Mouse (Mus musculus) megakaryocyte, embryonic 14.5 days (primary cell): ENCODE results near the gene Zfp106. TPM values are rescaled to one million over a fixed set of nuclear protein-coding genes. Genes with fewer than 3 reads are reported as not detected.
A peak's percentile ranks its signal among the peaks of the same experiment; 100 is the strongest.
"Not testable (repeated sequence)": the region's sequence is repeated elsewhere in the genome, so short reads cannot be mapped to it uniquely, and the experiment has no call there.

Experiments used
- H3K27me3 ChIP-seq: replicated peaks from 2 replicates; pipeline ENCODE3; 2012; ENCODE audit warnings: inconsistent platforms
- H3K36me3 ChIP-seq: replicated peaks from 2 replicates; pipeline ENCODE3; 2012; ENCODE audit warnings: low read length, inconsistent platforms, mixed read lengths
- H3K4me1 ChIP-seq: 2 replicates; pipeline ENCODE4 v1.6.1; 2012; ENCODE audit warnings: inconsistent platforms
- H3K4me3 ChIP-seq: replicated peaks from 2 replicates; pipeline ENCODE3; 2012; ENCODE audit warnings: moderate library complexity, mild to moderate bottlenecking, inconsistent platforms
- H3K9me3 ChIP-seq: 2 replicates; pipeline ENCODE4 v1.6.1; 2012; ENCODE audit warnings: inconsistent platforms
- FLI1 ChIP-seq: IDR thresholded peaks from 2 replicates; pipeline ENCODE4 v1.6.1; 2012; ENCODE audit warnings: low read length, inconsistent platforms, mixed read lengths
- GATA1 ChIP-seq: IDR thresholded peaks from 3 replicates; pipeline ENCODE4 v1.6.1; 2012; ENCODE audit warnings: mixed read lengths, low read length, inconsistent platforms, borderline replicate concordance
- polyA plus RNA-seq: library from polyadenylated mRNA; stranded (reverse); fragments of >175 nt; gene quantifications from 2 replicates; pipeline ENCODE4 v1.2.3, GENCODE M21; 2012; ENCODE audit warnings: low replicate concordance; ENCODE audit not compliant: insufficient read depth

Zfp106 gene
- polyA plus RNA-seq, 1 experiment, result 7.7 TPM

DNA sequence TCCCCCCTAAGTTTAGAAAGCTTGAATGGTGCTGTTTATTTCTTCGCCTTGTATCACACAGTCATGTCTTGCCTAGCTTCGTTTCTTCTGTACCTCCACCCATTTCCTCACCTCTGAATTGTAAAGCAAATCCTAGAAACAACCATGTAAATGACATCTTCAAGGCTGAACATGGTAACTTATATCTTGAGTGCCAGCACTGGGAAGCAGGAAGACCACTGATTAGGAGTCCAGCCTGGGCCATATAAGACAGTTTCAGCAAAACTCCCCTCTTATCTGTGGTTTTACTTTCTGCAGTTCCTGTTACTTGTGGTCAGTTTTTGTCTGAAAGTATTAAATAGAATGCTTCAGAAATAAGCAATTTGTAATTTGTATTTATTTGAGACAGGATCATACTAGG is 12.3 kb upstream of the Zfp106 start:
- no peak; the same call in 2 of the 3 replicates for TF ChIP-seq GATA1
- no peak for TF ChIP-seq FLI1
- Histone ChIP-seq H3K4me3 (peak overlapping the region; percentile 81), H3K27me3 (no peaks in the 10 kb centered on the region), H3K9me3 (no peaks in the 10 kb centered on the region), H3K36me3 (peaks cover 43% of the 10 kb centered on the region), H3K4me1 (peaks cover 91% of the 10 kb centered on the region)

DNA sequence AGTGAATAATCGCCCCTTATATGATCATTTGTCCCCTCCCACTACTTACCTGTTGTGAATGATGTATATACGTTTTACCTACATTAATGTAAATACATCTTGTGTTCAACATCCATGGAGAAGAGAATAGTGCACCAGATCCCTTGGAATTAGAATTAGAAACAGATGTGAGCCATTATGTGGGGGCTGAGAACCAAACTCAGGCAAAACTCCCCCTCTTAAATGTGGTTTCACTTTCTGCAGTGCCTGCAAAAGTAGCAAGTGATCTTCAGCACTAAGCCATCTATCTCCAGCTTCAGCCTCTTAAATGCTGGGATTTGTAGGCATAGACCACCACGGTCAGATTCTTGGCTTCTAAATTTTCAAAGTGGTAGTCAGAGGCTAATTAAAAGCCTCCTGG is 11.5 kb upstream of the Zfp106 start:
- Histone ChIP-seq H3K36me3 (peaks cover 40% of the 10 kb centered on the region), H3K9me3 (no peaks in the 10 kb centered on the region), H3K4me3 (peak overlapping the region; percentile 29), H3K27me3 (no peaks in the 10 kb centered on the region), H3K4me1 (peaks cover 90% of the 10 kb centered on the region)
- TF ChIP-seq FLI1 (no peak), GATA1 (no peak)

DNA sequence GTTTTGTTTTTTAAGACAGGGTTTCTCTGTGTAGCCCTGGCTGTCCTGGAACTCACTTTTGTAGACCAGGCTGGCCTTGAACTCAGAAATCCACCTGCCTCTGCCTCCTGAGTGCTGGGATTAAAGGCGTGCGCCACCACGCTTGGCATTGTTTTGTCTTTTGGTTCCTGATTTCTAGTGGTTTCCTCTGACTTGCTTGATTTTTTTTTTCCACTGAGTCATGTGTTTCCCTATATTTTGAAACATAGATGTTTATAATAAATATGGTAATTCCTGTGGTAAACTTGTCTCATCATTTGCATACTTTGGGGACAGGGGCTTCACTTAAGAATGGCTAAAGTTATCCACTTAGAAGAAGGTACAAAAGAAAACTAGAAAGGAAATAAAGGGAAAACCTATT is 8.5 kb upstream of the Zfp106 start:
- not testable (repeated sequence) for H3K9me3 ChIP-seq, H3K27me3 ChIP-seq, H3K4me3 ChIP-seq
- Histone ChIP-seq H3K4me1 (peaks cover 75% of the 10 kb centered on the region), H3K36me3 (peaks cover 38% of the 10 kb centered on the region)

DNA sequence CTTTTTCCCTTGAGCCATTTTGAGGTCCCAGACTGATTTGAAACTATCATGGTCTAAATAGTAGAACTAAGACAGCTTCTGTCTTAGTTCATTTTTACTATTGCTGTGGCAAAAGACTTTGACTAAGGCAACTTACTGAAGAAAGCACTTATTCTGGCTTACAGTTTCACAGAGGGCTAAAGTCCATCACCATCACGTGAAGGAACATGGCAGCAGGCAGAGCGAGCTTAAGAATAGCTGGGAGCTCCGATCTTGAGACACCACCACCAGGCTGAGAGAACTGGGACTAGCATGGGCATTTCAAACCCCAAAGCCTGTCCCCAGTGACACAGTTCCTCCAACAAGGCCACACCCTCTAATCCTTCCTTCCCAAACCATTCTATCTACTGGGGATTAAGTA is 7.4 kb upstream of the Zfp106 start:
- Histone ChIP-seq H3K27me3 (no peaks in the 10 kb centered on the region), H3K4me3 (peak overlapping the region; percentile 50), H3K36me3 (peaks cover 38% of the 10 kb centered on the region), H3K4me1 (peaks cover 66% of the 10 kb centered on the region), H3K9me3 (no peaks in the 10 kb centered on the region)
- TF ChIP-seq FLI1 (no peak), GATA1 (no peak)

DNA sequence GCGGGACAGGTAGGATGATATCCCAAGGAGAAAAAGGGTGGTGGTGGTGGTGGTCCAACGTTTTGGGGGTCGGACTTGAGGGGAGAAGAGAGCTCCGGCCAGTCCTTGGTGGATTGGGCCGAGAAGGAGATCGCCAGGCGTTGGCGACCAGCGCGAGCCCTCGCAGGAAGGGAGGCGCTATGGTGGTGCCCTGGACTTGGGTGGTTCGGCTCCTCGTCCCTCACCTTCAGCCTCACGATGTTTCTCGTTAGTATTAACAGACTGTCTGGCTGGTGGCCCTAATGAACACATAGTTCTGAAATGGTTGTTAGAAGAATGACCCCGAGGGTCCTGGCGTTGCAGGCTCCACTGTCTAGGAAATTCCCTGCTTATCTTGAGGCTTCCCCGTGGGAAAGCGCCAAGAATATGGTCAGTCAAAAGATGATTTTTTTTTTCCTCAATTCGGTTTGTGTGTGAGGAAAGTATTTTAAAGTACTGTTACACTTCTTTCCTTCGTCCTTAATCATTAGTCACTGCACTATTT is 4.2 kb upstream of the Zfp106 start:
- Histone ChIP-seq H3K27me3 (no peaks in the 10 kb centered on the region), H3K4me1 (peaks cover 59% of the 10 kb centered on the region), H3K36me3 (peaks cover 27% of the 10 kb centered on the region), H3K9me3 (no peaks in the 10 kb centered on the region), H3K4me3 (peak overlapping the region; percentile 93)
- no peak for TF ChIP-seq GATA1
- no peak for TF ChIP-seq FLI1

DNA sequence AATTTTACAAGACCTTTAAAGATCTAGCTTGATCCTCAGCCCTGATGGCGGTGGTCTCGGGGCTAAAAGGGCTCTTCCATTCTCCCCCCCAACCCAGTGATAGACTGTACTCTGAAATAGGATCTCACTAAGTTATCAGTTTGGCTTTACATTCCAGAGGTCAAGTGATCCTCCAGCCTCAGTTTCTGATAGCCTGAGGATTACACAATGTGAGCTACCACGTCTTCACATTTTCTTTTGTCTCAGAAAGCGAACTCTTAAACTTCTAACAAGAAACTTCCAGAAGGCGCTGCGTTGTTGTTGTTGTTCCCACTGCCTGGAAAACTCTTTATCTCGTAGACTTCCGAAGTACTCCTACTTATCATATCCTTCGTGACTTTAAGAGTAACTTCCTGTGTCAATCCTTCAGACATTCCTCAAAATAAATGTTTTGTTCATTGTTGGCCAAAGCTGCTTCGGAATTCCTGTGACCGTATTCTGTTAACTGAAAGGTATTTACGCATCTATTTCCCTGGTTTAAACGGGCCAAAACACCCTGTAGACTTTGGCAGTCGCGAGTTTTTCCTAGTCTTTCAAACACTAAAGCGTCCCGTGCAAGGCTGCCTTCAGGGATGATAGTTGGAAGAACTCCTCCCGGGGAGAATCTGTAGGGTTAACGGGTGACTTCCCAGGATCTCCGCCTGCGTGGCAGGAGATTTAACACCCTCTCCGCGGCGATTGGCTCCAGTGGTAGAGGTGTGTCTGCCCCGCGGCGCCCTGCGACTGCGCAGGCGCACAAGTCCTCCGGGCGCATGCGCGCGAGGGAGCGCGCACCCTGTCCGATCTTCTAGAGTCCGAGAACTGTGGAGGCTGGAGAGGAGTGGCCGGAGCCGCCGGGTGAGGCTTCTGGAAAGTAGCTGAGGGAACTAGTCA is 3.5 kb upstream of the Zfp106 start, which contains the start of gene Snap23:
Snap23 (plus strand) TSS at position 786 of the 912 bp plus-strand sequence.
- peak within 1 kb of the TSS; percentile 93 for H3K4me3 ChIP-seq
- no peaks in the 10 kb centered on the region for H3K9me3 ChIP-seq
- peaks cover 57% of the 10 kb centered on the region for H3K4me1 ChIP-seq
- H3K27me3 ChIP-seq, result no peaks in the 10 kb centered on the region
- TF ChIP-seq FLI1 (no peak), GATA1 (no peak)
- H3K36me3 ChIP-seq, result peaks cover 21% of the 10 kb centered on the region

DNA sequence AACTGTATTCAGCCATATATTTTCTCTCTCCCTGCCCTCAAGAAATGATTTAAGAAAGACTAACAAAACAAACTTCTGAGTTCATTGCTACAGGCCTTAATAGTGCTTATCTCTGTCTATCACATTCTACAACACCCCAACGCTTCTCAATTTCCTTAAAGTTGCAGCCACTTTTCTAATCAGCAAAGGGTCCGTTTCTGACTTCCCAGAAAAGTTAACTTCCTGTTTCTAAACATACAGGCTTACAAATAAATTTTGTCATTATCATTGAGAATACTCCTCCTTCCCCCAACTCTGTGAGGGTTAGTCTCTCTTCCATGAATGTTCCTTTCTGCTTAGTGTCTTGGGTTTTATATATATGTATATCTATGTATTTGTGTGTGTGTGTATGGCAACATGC is 1.7 kb upstream of the Zfp106 start:
- no peak for TF ChIP-seq GATA1
- no peak for TF ChIP-seq FLI1
- Histone ChIP-seq H3K4me3 (no peak overlapping the region), H3K27me3 (no peaks in the 10 kb centered on the region), H3K9me3 (no peaks in the 10 kb centered on the region), H3K4me1 (peaks cover 58% of the 10 kb centered on the region), H3K36me3 (peaks cover 16% of the 10 kb centered on the region)

DNA sequence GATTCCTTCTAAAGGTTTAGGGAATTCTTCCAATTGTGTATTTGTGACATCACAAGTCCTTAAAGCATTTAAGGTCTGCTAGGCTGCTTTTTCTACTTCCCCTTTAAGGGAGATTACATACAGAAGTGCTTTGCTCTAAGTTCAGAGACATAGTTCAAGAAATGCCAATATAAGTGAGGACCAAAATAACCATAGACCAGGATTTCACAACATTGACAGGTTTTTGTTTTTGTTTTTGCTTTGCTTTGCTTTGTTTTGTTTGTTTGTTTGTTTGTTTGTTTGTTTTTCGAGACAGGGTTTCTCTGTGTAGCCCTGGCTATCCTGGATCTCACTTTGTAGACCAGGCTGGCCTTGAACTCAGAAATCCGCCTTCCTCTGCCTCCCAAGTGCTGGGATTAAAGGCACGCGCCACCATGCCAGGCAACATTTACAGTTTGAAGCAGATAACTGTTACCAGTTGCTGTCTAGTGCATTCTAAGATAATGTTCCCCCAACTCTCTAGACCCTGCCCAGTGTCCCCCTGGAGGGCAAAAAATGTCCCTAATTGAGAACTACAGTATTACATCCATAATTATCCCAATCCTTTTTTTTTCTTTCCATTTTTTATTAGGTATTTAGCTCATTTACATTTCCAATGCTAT is 1.0 kb upstream of the Zfp106 start:
- not testable (repeated sequence) for H3K9me3 ChIP-seq, H3K27me3 ChIP-seq
- Histone ChIP-seq H3K4me3 (peak overlapping the region; percentile 56), H3K36me3 (peaks cover 16% of the 10 kb centered on the region), H3K4me1 (peaks cover 57% of the 10 kb centered on the region)

DNA sequence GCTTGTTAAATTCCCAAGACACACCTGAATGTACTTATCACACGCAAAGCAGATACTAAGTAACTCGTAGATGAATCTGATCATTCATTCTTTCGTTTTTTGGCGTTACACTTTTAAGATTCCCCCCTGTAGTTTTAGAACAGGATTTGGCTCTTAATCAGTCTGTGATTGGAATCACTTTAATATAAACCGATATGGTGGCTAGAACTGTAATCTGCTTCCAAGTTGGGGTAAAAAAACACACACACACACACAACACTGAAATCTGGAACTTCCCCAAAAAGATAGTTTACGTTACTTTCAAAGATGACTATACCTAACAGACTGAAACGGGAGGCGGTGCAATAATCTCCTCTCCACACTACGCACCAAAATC is 796 bp downstream of the Zfp106 start:
- H3K36me3 ChIP-seq, result peaks cover 9% of the 10 kb centered on the region
- TF ChIP-seq GATA1 (no peak), FLI1 (no peak)
- H3K4me1 ChIP-seq, result peaks cover 60% of the 10 kb centered on the region

DNA sequence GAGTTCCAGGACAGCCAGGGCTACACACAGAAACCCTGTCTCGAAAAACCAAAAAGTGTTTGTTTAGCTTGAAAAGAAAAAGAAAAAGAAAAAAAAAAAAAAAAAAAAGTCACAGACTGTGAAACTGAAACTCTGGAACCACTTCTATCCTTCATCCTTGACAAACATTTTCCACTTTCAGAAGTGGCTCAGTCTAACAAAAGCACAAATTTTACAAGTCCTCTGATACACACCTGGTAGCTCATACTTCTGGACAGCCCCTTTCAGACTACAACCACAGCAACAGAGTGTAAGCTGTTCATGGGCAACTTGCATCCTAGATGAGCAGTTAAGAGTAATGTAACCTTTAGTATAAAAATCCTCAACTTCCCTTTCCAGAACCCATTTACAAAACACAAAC is 2.1 kb downstream of the Zfp106 start:
- H3K36me3 ChIP-seq, result peaks cover 18% of the 10 kb centered on the region
- H3K27me3 ChIP-seq, result no peaks in the 10 kb centered on the region
- no peak for TF ChIP-seq GATA1
- TF ChIP-seq FLI1, result no peak
- H3K9me3 ChIP-seq, result no peaks in the 10 kb centered on the region
- H3K4me3 ChIP-seq, result no peak overlapping the region
- H3K4me1 ChIP-seq, result peaks cover 65% of the 10 kb centered on the region

More for the DNA sequence above, 796 bp downstream of the Zfp106 start:
- Histone ChIP-seq H3K9me3 (no peaks in the 10 kb centered on the region), H3K27me3 (no peaks in the 10 kb centered on the region), H3K4me3 (peak overlapping the region; percentile 100)
